In genomic region chr10:95314019-95314418, GRCm38 (mm10) we compare ENCODE assay signal across 12 mouse cellular contexts. TPM values are rescaled to one million over a fixed set of nuclear protein-coding genes. Genes with fewer than 3 reads are reported as not detected.
A peak's percentile ranks its signal among the peaks of the same experiment; 100 is the strongest.
DNase-seq lines count a peak whose midpoint lies in the region; ATAC-seq lines count a peak whose summit lies in the region.
"Had no signal": no experiment of that assay in that cellular context is flagged by ENCODE, and none has a peak within 500 bp of the region (broad histone marks: within the 10 kb centered on the region; RNA-seq: fewer than 3 reads in every experiment).

No protein-coding gene starts in this region.

- no peak overlapping the region for H3K4me2 ChIP-seq in lung, embryonic 15.5 days
- no peak overlapping the region for H3K4me2 ChIP-seq in hindbrain, embryonic 11.5 days (replicated peaks; ENCODE audit: low read depth, low read length)

- DNase-seq in frontal cortex, postnatal 25 days (ENCODE audit: low spot score in 2 of 2), result no peak
- DNase-seq in lung, postnatal 14 days, result no peak
- DNase-seq in limb, embryonic 10.5 days (ENCODE audit: low spot score), result peak; percentile 54
- DNase-seq in thymus, postnatal 14 days, result peak; percentile 30
- DNase-seq in left cerebral cortex, adult 18-20 months (ENCODE audit: low spot score in 2 of 2), result no peak
- no peak for DNase-seq in hindbrain, embryonic 11.5 days (ENCODE audit: low spot score)
- DNase-seq: cerebellum, postnatal 14 days; right cerebral cortex, postnatal 25 days had no signal

- no peaks in the 10 kb centered on the region for H3K9me3 ChIP-seq in lung, embryonic 15.5 days
- no peaks in the 10 kb centered on the region for H3K9me3 ChIP-seq in limb, embryonic 10.5 days (replicated peaks)
- H3K9me3 ChIP-seq in hindbrain, embryonic 11.5 days (ENCODE audit: control insufficient read depth, low read length), result no peaks in the 10 kb centered on the region
- H3K9me3 ChIP-seq: megakaryocyte, embryonic 14.5 days had no signal

- peak overlapping the region; percentile 13; the same call in 1 of the 2 replicates for H3K9ac ChIP-seq in lung, embryonic 15.5 days
- no peak overlapping the region for H3K9ac ChIP-seq in hindbrain, embryonic 11.5 days (ENCODE audit: low read depth, low read length)

- H3K36me3 ChIP-seq in lung, embryonic 15.5 days, result no peaks in the 10 kb centered on the region
- no peaks in the 10 kb centered on the region for H3K36me3 ChIP-seq in limb, embryonic 10.5 days
- no peaks in the 10 kb centered on the region for H3K36me3 ChIP-seq in hindbrain, embryonic 11.5 days (ENCODE audit: control insufficient read depth, insufficient read depth, low read length)

- ATAC-seq in frontal cortex, adult (ENCODE audit: low TSS enrichment), result peak; percentile 31; the same call in 1 of the 2 replicates
- peak; percentile 78 for ATAC-seq in lung, embryonic 15.5 days (ENCODE audit: borderline replicate concordance, extremely low read depth, low FRiP score, low TSS enrichment)
- ATAC-seq in hindbrain, embryonic 11.5 days (ENCODE audit: low FRiP score), result no peak

- WGBS in lung, embryonic 15.5 days, result 11% methylated on average over 5 of the region's 5 CpGs
- WGBS in limb, embryonic 10.5 days, result 11% methylated on average over 5 of the region's 5 CpGs
- 53% methylated on average over 5 of the region's 5 CpGs for WGBS in hindbrain, embryonic 11.5 days

- no peak overlapping the region for H3K4me3 ChIP-seq in lung, embryonic 15.5 days
- H3K4me3 ChIP-seq in limb, embryonic 10.5 days, result no peak overlapping the region; the same call in 1 of the 2 replicates
- H3K4me3 ChIP-seq in hindbrain, embryonic 11.5 days (ENCODE audit: low read depth, low read length), result no peak overlapping the region
- H3K4me3 ChIP-seq: megakaryocyte, embryonic 14.5 days had no signal

- H3K4me1 ChIP-seq in lung, embryonic 15.5 days, result peaks cover 56% of the 10 kb centered on the region
- H3K4me1 ChIP-seq in limb, embryonic 10.5 days, result peaks cover 63% of the 10 kb centered on the region
- H3K4me1 ChIP-seq in hindbrain, embryonic 11.5 days (replicated peaks; ENCODE audit: control insufficient read depth, insufficient read depth, low read length), result peaks cover 3% of the 10 kb centered on the region; the same call in 1 of the 2 replicates

- no peaks in the 10 kb centered on the region for H3K27me3 ChIP-seq in lung, embryonic 15.5 days
- H3K27me3 ChIP-seq in limb, embryonic 10.5 days (ENCODE audit: low read depth, poor library complexity, severe bottlenecking), result peaks cover 26% of the 10 kb centered on the region; the same call in 1 of the 2 replicates
- H3K27me3 ChIP-seq in hindbrain, embryonic 11.5 days (ENCODE audit: control insufficient read depth, insufficient read depth, low read length), result no peaks in the 10 kb centered on the region; the same call in 1 of the 2 replicates
- H3K27me3 ChIP-seq: megakaryocyte, embryonic 14.5 days had no signal

- peak overlapping the region; percentile 85 for H3K27ac ChIP-seq in lung, embryonic 15.5 days
- no peak overlapping the region for H3K27ac ChIP-seq in limb, embryonic 10.5 days
- H3K27ac ChIP-seq in hindbrain, embryonic 11.5 days (ENCODE audit: low read depth, low read length), result no peak overlapping the region
- H3K27ac ChIP-seq: kidney, postnatal 0 days had no signal

RNA-seq across cellular contexts. Expression of gene Cradd, which starts 9.9 kb away (rescaled TPM):
- polyA plus RNA-seq in lung, embryonic 15.5 days (2015; fragmentation: Nextera tagmentation; extraction: Ambion mirVana), result 12.7 and 12.9 TPM in 2 replicates
- 11.5 and 11.9 TPM in 2 replicates for polyA plus RNA-seq in limb, embryonic 10.5 days (2016; fragmentation: Nextera tagmentation; extraction: Ambion mirVana)
- 1 to 10 TPM; 5.6 to 6.4 TPM for total RNA-seq in left cerebral cortex, adult 18-20 months (2021)
- polyA plus RNA-seq in hindbrain, embryonic 11.5 days (2014; fragmentation: Nextera tagmentation; extraction: Ambion mirVana), result 16.0 and 17.6 TPM in 2 replicates

Comparison
In these comparisons a context has a peak if more than half of its experiments do, and no peak if none do; other contexts are left out.
1. DNase-seq: peak in limb, embryonic 10.5 days (single experiment) and thymus, postnatal 14 days (single experiment); none in frontal cortex, postnatal 25 days (0 of 2), lung, postnatal 14 days (single experiment), left cerebral cortex, adult 18-20 months (0 of 2) and hindbrain, embryonic 11.5 days (single experiment).